Mouse (Mus musculus) naive thymus-derived CD4-positive, alpha-beta T cell, adult 2 months (primary cell): Measurements from ENCODE around the gene Kif27.

Source experiments
- DNase-seq: peaks from one replicate; pipeline ENCODE4 v3.0.0-alpha.2; 2011; ENCODE audit warnings: low read depth

The Kif27 gene

DNA sequence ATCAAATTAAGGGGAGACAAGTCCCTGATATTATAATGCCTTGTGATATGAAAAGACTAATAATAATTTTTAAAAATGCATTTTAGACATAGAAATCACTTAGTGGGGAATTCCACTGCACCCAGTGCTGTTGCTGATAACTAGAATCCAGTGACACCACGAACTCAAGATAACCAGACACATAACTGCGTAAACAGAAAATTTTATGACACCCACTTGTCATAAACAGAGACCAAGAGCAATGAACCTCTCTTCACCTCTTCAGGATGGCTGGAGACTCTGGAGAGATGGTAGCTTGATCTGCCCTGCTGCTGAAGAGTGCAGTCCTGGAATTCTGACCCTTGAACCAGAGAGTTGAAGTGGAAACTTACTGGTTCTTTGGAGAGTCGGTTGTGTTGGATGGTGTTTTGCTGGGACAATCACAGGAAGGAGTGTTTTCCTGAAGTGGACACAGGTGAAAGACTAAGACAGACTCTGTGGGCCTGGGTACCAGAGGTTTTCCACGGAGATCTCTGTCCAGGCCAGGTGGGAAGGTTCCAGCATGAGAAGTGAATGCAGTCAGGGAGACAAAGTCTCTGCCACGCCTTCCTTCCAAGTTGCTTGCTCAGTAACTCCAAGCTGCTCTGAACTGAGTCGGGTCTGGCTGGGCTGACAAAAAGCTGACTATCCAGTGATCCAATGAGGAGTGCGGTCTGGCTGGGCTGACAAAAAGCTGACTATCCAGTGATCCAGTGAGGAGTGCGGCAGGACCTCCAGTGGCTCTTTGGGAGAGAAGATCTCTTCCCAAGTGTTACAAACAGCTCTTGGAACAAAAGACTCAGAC lies 5.6 kb upstream of the Kif27 start:
- DNase-seq = no peak

DNA sequence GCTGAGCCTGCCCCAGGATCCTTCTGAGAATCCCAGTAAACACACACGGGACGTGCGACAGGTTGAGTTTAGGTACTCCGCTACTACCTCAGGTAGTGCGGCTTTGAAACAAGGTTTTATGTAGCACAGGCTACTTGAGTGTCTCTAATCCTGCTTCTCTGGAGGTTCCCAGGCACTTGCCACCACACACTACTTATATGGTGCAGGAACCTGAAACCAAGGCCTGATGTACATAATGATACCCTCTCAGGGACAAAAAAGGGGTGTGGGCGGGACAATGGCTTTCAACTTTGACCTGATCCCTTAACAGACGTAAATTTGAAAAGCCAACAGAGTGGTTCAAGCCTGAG lies 357 bp upstream of the Kif27 start:
- DNase-seq = no peak

DNA sequence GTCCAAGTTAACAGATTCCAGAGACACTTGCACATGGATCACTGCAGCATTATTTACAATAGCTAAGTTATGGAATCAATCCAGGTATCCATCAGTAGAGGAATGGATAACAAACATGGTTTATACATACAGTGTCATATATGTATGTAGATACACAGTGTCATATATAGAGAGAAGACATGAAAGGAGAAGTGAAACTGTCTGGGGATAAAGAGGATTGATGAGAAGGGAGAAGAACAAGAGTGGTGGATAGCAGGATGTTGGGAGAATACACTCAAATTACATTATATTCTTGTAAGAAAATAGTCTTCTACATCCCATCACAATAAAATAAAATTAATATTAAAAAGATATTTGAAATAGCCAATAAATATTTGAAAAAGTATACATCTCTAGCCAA lies 5.9 kb downstream of the Kif27 start:
- DNase-seq = no peak

DNA sequence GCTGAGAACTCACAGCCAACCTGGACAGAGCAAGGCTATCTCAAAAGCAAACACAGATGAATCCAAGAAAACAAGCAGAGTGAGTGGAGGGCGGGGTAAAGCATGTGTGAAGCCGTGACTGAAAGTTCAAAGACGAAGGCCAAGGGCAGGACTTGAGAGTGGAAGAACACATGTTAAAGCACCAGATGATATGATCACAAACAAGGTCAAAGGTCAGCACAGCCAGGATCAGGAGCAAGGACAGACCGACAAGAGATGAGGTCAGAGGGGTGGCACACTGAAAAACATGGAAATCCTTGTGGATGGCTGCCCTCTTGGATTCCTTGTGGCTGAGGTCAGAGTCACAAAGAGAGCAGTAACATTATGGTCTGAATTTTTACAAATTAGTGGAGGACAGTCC lies 8.3 kb downstream of the Kif27 start:
- no peak for DNase-seq

DNA sequence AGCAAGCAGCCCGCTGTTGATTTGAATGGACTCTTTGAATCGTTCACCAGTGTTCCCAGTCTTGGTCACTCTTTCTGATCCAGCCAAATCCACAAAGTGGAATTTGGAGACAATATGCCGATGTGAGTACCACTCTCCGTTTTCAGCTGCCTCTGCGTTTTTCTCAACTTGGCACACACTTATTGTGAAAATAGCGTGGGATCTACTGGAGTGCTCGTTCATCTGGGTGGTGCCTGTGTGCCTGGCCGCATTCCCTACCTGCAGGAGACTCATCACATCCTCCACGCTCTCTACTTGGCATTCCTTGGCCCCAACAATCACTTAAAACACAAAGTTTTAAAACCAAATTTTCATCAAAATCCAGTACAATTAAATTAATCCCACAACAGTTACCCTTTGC lies 14.4 kb downstream of the Kif27 start:
- no peak for DNase-seq

DNA sequence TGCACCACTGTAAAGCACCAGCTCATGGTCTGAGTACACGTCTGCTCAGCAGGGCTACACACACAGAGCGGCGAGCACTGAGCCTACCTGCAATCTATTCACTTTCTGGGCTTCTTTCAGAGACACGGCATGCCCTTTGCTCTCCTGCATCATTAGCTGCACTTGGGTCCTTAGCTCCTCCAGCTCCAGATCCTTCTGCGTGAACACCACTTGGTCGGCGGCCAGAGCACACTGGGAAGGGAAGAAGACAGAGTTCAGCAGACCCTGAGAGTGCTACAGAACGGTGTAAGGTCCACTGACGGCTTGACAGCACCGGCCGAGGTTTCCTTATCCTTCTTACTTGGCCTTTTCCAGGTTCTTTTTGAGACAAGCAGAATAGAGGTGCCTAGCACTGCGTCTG lies 21.5 kb downstream of the Kif27 start:
- DNase-seq = no peak

DNA sequence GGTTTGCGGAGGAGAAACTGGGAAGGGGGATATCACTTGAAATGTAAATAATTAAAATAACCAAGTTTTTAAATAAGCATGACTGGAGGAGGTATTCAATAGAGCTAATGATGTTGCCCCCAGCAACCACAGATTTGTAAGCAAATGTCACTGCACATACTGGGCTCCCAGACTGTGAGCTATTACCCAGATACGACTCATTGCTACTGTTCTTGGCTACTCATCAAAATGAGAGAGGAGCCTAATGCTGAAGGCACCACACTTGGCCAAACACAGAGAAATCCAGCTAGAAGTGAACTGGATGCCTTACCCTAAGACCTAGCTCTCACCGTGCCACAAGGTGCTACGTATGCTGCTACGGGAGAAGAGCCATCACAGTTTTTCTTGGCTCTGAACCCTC lies 24.8 kb downstream of the Kif27 start:
- no peak for DNase-seq

DNA sequence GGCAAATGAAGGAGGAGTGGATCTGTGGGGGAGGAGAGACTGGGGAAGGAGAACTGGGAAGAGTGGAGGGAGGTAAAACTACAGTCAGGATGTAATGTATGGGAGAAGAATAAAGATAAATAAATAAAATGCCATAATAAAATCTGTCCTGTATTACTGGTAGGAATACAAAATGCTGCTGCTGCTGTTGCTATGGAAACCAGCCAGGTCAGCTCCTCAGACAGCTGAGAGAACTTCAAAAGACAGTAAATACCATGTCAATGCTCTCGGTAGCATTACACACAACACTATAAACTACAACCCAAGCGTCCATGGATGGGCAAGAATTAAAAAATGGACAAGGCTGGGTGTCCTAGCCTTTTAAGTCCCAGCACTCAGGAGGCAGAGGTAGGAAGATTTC lies 41.2 kb downstream of the Kif27 start:
- no peak for DNase-seq

DNA sequence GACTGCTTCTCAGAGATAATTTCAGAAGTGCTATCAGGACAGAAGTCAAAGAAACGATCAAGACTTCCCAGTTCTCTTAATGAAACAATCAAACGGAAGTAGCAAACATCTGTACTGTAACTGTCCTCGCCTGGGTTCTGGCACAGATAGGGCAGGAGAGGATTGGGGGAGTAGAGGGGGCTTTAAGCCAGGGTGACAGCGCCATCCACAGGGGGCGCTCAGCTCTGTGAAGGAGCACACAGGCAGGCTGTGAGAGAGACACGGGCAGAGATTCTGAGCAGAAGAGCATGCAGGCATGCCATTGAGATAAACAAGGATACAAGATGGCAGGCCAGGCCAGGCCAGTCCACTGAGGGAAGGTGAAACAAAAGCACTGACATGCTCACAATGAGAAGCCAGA lies 43.9 kb downstream of the Kif27 start:
- no peak for DNase-seq

DNA sequence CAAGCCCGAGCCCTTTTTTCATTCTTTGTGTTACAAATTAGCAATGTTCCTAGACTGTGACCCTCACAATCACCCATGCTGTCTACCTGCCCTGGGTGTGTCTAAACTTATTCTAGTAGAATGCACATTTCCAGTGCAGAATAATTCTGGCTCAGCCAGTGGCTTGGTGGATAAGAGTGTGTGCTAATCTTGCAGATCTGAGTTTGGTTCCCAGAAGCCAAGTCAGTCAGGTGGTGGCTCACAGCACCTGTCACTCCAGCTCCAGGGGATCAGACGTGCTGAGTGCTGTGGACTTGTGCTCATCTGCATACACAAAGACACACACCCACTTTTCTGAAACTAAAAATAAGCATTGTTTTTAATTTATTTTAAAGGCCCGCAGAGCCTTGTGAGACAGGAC lies 45.2 kb downstream of the Kif27 start:
- DNase-seq = no peak

DNA sequence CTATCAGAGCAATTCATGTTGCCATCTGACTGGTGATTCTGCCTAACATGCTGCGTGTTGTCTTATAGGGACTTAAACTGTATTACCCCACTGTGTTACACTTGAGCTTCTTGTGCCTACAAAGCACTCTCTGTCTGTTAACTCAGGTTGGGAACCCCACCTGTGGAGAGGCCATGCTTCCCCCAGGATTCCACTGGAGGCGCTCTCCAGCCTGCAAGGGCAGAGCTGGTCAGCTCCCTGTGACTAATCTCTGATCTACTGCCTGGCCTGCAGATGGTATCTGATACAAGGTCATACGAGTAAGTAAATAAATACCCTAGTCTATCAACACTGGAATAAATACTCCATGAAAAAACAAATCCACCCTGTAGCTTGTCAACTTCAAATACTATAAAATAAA lies 47.6 kb downstream of the Kif27 start:
- DNase-seq = no peak

DNA sequence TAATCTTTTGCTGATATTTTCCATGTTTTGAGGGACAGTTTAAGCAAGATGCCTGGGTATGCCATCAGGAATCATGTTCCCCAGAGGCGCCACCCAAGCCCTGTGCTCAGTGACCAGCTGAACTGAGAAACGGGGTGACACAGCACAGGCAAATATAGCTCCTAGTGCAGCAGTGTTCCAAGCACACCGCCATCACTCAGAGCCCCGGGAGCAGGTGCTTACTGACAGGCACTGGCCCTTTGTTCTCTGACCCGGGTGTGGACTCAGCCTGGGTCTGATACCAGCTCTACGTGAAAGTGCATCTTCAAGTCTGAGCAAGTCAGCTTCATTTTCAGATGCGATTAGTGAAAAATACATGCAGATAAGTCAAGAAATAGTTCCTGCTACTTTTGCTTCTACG lies 49.4 kb downstream of the Kif27 start:
- no peak for DNase-seq

DNA sequence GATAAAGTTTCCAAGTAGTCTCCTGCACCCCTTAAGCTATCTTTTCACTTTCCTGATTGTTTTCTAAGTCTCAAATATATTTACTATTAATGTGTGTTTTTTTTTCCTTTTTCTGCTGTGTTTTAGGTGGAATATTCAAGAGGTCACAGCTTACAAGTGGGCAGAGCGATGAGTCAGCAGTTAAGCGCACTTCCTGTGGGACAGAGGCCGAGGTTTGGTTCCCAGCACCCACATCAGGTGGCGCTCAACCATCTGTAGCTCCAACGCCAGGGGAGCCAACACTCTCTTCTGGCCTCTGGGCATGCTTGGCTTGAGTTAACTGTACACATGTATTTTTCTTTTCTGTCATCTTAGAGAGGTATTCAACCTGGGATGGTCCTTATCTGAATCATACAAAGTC lies 51.5 kb downstream of the Kif27 start:
- no peak for DNase-seq

DNA sequence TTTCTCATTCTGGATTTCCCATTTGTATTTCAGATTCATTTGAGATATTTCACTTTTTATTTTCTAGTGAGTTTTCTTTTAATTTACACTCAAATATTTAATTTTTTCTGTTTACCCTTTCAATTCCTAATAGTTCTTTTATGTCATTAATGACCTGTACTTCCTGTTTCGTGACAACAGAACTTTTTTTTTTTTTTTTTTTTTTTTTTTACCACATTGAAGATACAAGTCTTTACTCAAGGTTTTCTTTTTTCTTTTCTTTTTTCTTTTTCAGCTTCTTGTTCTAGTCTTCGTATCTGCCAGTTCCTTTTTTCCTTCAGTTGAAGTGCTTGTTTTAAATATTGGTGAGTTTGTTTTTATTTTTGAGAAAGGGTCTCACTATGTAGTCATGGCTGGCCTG lies 53.7 kb downstream of the Kif27 start:
- no peak for DNase-seq

DNA sequence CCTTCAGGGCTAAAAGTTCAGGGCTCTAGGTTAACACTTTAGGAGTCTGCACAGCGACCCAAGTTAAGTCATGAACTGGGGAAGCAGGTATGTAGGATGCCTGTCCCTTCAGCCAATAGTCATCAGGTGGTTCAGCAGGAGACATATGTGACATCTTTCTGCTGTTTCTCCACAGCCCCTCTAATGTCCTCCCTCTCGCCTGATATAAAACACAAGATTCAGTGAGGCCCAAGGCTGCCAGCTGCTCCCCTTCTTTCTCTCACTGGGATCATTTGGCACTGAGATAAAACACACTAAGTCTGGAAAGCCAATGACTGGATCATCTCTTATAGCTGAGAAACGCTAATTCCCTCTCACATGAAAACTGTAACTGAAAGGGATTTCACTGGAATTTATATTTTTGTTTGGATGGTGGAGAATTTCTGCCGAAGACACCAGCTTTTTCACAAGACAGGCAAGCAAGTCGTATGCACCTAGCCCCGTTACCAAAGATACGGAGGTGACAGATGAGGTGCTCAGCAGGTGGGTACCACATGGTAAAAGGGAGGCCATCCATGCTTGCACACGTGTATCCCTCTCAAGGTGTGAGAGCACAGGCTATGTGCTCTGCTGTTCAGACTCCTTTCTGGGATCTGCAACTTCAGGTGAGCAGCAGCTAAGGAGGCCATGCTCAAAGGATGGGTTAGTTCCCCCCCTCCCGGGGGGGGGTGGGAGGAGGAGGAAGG lies 56.3 kb downstream of the Kif27 start:
- no peak for DNase-seq

DNA sequence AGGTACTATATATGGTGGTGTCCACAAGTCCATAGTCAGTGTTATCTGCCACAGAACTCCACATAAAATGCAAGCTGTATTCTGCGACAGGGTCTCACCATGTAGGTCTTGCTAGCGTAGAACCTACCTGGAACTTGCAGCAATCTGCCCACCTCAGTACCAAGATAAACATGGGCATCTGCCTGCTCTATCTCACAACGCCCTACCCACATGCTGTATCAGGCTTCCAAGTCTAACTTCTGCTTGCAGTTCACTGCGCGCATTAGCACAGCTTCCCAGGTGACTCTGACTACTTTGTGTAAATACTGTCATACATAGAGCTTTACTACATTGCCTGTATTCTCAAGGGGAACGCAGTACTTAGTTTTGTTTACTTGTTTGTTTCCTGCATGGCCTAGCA lies 57.0 kb downstream of the Kif27 start:
- DNase-seq = no peak

DNA sequence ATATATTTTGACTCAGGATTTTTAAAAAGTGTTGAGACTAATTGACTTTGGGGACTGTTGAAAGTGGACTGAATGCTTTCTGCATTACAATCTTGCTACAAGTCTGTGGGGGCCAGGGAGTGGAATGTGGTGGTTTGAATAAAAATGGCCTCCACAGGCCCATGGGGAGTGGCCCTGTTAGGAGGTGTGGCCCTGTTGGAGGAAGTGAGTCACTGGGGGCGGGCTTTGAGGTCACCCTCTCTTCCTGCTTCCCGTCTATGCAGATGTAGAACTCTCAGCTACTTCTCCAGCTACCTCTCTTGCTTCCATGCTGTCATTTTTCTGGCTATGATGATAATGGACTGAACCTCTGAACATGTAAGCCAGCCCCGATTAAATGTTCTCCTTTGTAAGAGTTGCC lies 60.2 kb downstream of the Kif27 start:
- no peak for DNase-seq

DNA sequence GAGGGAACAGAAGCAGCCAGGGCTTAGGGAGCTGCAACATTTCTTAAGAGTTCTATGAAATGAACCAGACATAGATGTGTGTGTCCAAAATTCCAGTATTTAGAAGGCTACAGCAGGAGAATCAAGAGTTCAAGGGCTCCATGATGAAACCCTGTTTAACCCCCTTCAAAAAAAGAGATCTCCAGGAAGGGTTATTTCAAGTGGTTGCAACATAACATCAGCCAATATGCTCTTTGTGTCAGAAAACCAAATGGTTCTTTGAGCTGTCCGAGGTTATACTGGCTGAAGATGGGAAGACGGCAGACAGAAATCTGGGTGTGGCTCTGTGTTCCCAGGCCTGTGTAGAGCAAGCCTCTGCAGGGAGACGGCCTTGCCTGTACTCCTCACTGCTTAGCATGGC lies 63.3 kb downstream of the Kif27 start:
- DNase-seq = no peak

DNA sequence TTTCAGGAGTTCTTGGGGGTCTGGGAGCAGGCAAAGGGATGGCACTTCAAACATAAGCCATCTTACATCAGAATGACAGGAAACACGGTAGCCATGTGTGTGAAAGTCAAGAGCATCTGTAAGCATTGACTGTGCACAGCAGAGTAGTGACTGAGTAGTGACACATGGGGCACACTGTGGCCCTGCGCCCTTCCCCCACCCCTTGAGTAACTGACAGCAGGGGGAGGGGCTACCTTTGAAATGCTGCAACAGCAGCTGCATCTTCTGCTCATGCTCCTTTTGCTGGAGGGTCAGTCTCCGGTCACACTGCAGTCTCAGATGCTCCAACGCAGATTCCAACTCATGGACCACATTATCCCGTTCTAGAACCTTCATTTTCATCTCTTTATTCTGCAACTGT lies 66.1 kb downstream of the Kif27 start:
- no peak for DNase-seq

DNA sequence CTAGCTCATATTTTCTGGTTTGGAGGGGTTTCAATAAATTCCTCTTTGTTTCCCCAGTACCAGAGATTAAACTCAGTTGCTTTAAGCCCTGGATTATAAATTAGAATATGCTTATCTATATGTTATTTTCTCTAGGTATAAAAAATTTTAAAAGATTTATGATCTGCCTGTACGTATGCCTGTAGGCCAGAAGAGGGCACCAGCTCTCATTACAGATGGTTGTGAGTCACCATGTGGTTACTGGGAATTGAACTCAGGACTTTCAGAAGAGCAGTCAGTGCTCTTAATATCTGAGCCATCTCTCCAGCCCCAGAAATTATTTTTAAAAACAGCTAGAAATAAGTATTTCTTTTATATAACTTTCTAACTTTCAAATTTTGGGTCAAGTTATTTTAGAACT lies 69.6 kb downstream of the Kif27 start:
- no peak for DNase-seq

DNA sequence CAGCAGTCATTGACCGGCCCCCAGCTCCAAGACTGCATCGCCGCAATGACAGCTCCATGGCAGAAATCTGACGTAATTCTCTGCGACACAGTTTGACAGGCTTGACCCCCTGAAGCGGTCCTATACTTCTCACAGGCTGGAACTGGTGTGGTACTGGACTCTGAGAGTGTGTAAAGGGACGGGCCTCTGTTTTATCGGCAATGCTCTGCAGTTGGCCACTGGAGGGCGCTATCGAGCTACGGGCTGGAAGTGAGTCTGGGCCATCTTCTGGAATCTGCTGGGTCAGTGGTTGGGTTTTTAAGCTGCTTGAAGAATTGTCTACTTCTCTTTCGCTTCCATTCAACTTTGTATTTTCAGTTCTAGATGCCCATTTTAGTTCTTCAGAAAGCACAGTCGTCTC lies 71.1 kb downstream of the Kif27 start:
- peak; percentile 80 for DNase-seq

DNA sequence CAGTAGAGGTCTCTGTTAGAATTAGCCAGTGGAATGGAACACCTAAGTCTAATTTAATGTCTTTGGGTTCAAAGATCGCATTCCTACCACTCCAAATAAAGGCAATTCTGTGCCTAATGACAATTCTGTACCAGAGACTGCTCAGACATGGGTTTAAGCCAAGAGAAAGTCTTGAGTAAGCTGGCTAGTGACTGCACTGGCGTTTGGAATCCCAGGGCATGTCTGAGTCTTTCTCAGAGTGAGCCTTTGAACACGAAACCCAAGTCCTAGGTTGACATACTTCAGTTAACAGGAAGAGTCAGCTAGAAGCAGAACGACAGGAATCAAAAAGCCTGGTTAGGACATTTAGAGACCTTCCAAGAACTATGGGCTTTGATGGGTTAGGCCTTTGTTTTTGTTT lies 75.5 kb downstream of the Kif27 start:
- DNase-seq = no peak

DNA sequence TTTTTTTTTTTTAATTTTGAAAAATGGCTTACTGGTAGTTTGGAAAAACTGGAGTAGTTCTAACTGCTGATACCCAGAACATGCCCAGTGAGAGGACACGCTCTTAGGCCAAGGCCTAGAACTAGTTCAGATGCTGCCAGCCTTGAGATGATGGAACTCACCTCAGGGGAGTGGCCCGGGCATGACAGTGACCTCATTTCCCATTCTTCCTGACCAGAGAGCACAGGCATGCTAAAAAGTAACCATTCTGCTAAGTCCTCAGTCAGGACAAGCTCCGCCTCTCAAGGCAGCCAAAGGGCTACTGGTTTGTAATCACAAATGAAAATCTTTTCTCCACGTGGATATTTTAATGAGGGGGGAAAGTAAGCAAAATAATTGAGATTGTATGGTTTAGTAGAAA lies 77.0 kb downstream of the Kif27 start:
- DNase-seq = no peak

DNA sequence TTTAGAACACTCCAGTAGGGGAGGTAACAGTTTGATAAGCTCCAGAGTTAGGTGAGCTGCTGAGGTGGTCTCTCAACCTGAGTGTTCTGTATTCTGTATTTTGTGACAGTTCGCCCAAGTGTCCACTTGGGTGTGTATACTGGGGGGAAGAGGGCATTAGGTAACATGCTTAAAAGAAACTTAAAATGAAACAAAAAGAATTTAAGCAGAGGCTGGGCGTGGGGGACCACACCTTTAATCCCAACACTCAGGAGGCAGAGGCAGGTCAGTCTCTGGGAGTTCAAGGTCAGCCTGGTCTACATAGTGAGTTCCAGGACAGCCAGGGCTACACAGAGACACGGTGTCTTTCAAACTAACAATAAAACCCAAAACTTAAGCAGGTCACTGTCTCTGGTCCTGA lies 78.4 kb downstream of the Kif27 start:
- DNase-seq = no peak
